Mouse (Mus musculus) liver, embryonic 15.5 days (tissue): ENCODE measurements around the gene Nbeal2. TPM values are rescaled to one million over a fixed set of nuclear protein-coding genes. Genes with fewer than 3 reads are reported as not detected.

Experiments
- ATAC-seq: fragments of 200-750 bp; cut with Nextera tagmentation; 2 replicates; pipeline ENCODE4 v1.8.0; 2017; ENCODE audit warnings: moderate number of reproducible peaks, mild to moderate bottlenecking, moderate library complexity; ENCODE audit not compliant: insufficient read depth
- H3K27ac ChIP-seq: fragments of 300-500 bp; sonication (generic); replicated peaks from 2 replicates; pipeline ENCODE4 v1.5.1; 2015; ENCODE audit warnings: mild to moderate bottlenecking, inconsistent platforms
- H3K27me3 ChIP-seq: fragments of 300-500 bp; sonication (generic); 2 replicates; pipeline ENCODE4 v1.6.1; 2015; ENCODE audit warnings: mild to moderate bottlenecking, inconsistent platforms
- H3K36me3 ChIP-seq: fragments of 300-500 bp; sonication (generic); replicated peaks from 2 replicates; pipeline ENCODE4 v1.6.1; 2015; ENCODE audit warnings: moderate library complexity, mild to moderate bottlenecking, inconsistent platforms
- H3K4me1 ChIP-seq: fragments of 300-500 bp; sonication (generic); replicated peaks from 2 replicates; pipeline ENCODE4 v1.6.1; 2015; ENCODE audit warnings: inconsistent platforms
- H3K4me2 ChIP-seq: fragments of 300-500 bp; sonication (generic); 2 replicates; pipeline ENCODE4 v1.6.1; 2015; ENCODE audit warnings: moderate library complexity, mild to moderate bottlenecking, inconsistent platforms
- H3K4me3 ChIP-seq: fragments of 300-500 bp; sonication (generic); replicated peaks from 2 replicates; pipeline ENCODE4 v1.5.1; 2015; ENCODE audit warnings: mild to moderate bottlenecking, inconsistent platforms
- H3K9ac ChIP-seq: fragments of 300-500 bp; sonication (generic); 2 replicates; pipeline ENCODE4 v1.6.1; 2015; ENCODE audit warnings: moderate library complexity, mild to moderate bottlenecking, inconsistent platforms
- H3K9me3 ChIP-seq: fragments of 300-500 bp; sonication (generic); replicated peaks from 2 replicates; pipeline ENCODE4 v1.6.1; 2016; ENCODE audit warnings: inconsistent platforms
- WGBS: fragments of 180-500 bp; shearing (Covaris S2); methylation state at CpG from one replicate; pipeline ENCODE4 v1.1.7; 2015; ENCODE audit warnings: mixed read lengths; ENCODE audit not compliant: insufficient replicate concordance; 5-methylcytosine and 5-hydroxymethylcytosine counted together
- polyA plus RNA-seq: library from polyadenylated mRNA; unstranded; fragments of >200 nt; fragmentation: Nextera tagmentation; extraction: Ambion mirVana; gene quantifications from 2 replicates; pipeline ENCODE4 v1.2.1, GENCODE M21; 2015

The Nbeal2 gene
- 1.8 and 2.4 TPM in 2 replicates for polyA plus RNA-seq

DNA sequence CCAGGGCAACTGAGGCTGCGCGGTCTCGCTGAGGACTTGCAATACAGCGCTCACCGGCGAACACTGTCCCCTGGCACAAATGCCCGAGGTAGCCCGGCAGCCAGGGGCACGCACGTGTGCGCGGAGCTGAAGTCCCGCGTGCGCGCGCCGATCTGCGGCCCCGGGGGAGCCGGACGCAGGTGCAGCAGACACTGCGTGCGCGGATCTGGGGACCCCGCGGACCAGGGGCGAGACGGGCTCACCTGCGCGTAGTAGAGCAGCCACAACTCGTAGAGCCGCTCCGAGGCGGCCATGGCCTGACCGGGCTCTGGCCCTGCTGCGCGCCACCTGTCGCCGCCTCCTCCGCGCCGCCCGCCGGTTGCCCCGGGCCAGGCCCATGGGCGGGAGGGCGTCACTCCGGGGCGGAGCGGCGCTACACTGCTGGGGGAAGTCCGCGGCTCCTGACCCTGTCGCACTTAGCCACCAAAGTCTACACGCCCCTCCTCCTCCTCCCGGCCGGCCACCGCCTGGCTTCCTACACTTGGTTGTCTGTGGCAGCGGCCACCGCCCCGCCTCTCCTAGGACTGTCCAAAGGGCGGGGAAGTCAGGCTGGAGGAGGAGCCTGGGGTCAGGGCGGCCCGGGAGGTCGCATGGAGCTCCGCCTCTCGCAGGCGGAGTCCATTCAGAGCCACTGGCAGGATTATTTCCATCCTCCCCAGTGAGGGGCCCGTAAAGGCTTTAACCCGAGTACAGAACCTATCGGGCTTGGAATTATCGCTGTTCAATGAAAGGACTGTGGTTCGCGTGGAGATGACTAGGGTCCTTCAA, at the start of gene Nbeal2:
Nbeal2 (minus strand) TSS at position 507 of the 807 bp plus-strand sequence.
- Histone ChIP-seq H3K36me3 (no peaks in the 10 kb centered on the region), H3K4me2 (peak within 1 kb of the TSS; percentile 99), H3K4me3 (peak within 1 kb of the TSS; percentile 73), H3K27me3 (peaks cover 43% of the 10 kb centered on the region), H3K9me3 (no peaks in the 10 kb centered on the region), H3K9ac (peak within 1 kb of the TSS; percentile 72), H3K27ac (peak within 1 kb of the TSS; percentile 68), H3K4me1 (peaks cover 61% of the 10 kb centered on the region)
- under 1% methylated on average over 73 of the region's 75 CpGs for WGBS
- ATAC-seq: peak; percentile 84

DNA sequence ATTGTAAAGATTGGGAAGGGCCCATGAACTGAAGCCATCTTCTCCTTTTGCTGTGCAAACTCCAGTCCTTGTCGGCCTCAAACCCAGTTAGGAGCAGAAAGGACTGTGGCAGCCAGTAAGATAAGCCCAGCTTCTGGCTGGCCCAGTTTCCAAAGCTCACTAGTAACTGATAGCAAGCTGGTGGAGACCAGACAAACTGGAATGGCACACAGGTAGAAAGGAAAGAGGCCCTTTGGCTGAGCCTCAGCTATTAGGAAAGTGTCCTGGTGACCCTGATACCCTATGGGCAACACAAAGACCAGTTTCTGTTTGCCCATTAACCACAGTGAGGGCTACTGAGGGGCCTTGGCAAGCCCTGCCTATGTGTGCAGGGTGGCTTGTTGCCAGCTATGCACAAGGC, 48.9 kb upstream of the Nbeal2 start:
- no peak overlapping the region for H3K9ac ChIP-seq
- no peak overlapping the region for H3K4me3 ChIP-seq
- 31% methylated on average over 1 of the region's 1 CpGs for WGBS
- 0 out of 2 replicates have a peak, but pooled peaks cover 6% of the 10 kb centered on the region for H3K36me3 ChIP-seq
- H3K27me3 ChIP-seq: no peaks in the 10 kb centered on the region
- peaks cover 41% of the 10 kb centered on the region for H3K4me1 ChIP-seq
- H3K9me3 ChIP-seq: no peaks in the 10 kb centered on the region
- no peak overlapping the region for H3K4me2 ChIP-seq
- ATAC-seq: no peak
- no peak overlapping the region for H3K27ac ChIP-seq

DNA sequence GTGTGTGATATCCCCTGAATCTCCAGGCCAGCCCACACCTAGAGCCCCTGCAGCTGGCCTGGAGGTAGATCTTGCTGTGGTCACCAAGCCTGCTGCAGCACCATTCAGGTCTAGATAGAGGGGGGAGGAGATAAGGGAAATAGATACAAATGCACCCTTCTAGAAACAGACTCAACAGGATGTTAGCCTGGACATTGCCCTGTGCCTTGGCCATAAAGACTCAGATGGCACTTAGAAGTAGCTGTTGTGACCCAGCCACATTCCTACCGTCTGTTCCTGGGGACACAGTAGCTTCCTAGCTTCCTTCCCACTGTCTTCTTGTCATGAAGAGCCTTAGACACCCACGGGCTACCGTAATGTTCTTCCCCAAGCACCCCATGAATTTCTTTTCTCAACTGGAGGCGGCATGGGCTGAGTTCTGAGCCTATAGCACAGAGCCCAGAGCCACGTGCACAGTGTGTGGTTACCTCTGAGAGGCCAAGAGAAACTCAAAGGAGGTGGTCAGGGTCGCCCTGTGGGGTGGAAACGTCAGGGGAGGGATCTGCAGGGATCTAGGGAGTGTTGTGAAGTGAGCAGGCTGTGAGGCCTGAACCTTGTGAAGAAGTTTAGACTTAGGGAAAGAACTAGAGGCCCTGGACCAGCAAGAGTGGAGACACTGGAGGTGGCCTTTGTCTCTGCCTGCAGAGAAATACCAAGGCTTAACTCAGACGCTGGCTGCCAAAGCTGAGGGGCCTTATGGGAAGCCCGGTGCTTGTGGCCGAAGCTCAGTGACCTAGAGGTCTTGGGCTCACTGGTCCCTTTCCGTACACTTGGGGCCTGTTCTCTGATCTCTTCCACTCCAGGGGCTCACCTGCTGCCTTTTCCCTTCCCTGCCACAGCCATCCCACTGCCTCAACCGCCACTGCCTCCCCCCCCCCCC, 47.4 kb upstream of the Nbeal2 start:
- 0 out of 2 replicates have a peak, but pooled peaks cover 6% of the 10 kb centered on the region for H3K36me3 ChIP-seq
- H3K4me2 ChIP-seq: no peak overlapping the region
- 74% methylated on average over 12 of the region's 12 CpGs for WGBS
- H3K9ac ChIP-seq: no peak overlapping the region
- H3K4me1 ChIP-seq: peaks cover 49% of the 10 kb centered on the region
- H3K27me3 ChIP-seq: no peaks in the 10 kb centered on the region
- H3K27ac ChIP-seq: no peak overlapping the region
- no peaks in the 10 kb centered on the region for H3K9me3 ChIP-seq
- H3K4me3 ChIP-seq: no peak overlapping the region
- no peak for ATAC-seq

DNA sequence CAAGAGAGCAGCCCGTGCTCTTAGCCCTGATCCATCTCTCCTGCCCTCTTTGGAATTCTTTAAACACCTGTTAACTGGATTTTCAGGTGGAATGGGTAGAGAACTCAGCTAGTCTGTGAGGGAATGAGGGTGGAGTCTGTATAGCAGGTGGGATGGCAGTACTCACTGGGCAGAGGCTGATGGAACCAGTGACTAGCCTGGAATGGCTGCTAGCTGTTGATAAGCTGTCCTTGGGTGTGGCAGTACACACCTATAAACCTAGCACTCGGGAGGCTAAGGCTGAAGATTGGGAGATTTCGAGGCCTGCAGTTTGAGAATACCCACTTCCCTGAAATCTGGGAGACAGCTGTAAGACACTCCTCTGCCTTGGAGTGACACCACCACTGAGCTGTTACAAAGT, 45.6 kb upstream of the Nbeal2 start:
- peak; percentile 96 for ATAC-seq
- peaks cover 12% of the 10 kb centered on the region for H3K36me3 ChIP-seq
- peak overlapping the region; percentile 41 for H3K4me2 ChIP-seq
- peaks cover 49% of the 10 kb centered on the region for H3K4me1 ChIP-seq
- WGBS: 32% methylated on average over 3 of the region's 3 CpGs
- H3K9me3 ChIP-seq: no peaks in the 10 kb centered on the region
- H3K27ac ChIP-seq: peak overlapping the region; percentile 72
- peak overlapping the region; percentile 0; the same call in 1 of the 2 replicates for H3K9ac ChIP-seq
- no peaks in the 10 kb centered on the region for H3K27me3 ChIP-seq
- no peak overlapping the region for H3K4me3 ChIP-seq

DNA sequence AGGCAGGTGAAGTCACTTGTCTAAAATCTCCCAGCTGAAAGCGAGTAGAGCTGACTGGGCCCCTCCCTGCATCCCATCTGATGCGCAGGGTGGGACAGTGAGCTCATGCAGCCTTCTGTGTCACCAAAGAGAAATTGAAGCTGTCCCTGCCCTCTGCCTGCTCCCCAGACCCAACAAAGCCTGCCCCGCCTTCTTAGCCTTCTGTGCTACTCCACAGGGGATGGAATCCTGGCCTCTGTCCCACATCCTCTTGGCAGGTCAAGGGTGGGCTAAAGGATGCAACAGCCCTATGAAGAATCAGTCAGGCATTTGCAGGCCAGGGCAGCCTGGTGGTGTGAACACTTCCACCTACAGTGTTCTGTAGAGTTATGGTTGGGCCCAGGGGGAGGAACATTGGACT, 43.5 kb upstream of the Nbeal2 start:
- Histone ChIP-seq H3K9me3 (no peaks in the 10 kb centered on the region), H3K4me1 (peaks cover 34% of the 10 kb centered on the region), H3K4me3 (no peak overlapping the region), H3K36me3 (peaks cover 18% of the 10 kb centered on the region), H3K9ac (no peak overlapping the region), H3K4me2 (no peak overlapping the region), H3K27ac (no peak overlapping the region), H3K27me3 (no peaks in the 10 kb centered on the region)
- 76% methylated on average over 3 of the region's 3 CpGs for WGBS
- no peak for ATAC-seq

DNA sequence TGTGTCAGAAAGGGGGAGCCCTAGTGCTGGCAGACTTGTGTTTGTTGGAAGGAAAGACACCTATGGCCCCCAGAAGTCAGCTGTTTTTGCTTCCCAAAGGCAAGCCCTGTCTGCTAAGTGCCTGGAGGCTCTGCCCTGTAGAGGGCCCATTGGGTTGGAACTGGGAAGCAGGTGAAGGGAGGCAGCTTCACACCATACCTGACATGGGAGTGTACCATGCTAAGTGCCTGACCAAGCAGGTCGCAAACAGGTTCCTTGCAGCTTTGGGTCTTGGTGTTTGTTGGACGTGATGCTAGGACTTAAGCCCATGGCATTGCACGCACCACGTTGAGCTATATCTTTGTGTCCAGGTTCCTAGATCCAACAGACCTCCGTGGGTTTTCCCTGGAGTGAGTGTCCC, 42.5 kb upstream of the Nbeal2 start:
- Histone ChIP-seq H3K9me3 (no peaks in the 10 kb centered on the region), H3K27ac (no peak overlapping the region), H3K36me3 (peaks cover 18% of the 10 kb centered on the region), H3K4me2 (no peak overlapping the region), H3K27me3 (no peaks in the 10 kb centered on the region), H3K4me3 (no peak overlapping the region), H3K9ac (no peak overlapping the region), H3K4me1 (peaks cover 34% of the 10 kb centered on the region)
- no peak for ATAC-seq
- 84% methylated on average over 5 of the region's 5 CpGs for WGBS

DNA sequence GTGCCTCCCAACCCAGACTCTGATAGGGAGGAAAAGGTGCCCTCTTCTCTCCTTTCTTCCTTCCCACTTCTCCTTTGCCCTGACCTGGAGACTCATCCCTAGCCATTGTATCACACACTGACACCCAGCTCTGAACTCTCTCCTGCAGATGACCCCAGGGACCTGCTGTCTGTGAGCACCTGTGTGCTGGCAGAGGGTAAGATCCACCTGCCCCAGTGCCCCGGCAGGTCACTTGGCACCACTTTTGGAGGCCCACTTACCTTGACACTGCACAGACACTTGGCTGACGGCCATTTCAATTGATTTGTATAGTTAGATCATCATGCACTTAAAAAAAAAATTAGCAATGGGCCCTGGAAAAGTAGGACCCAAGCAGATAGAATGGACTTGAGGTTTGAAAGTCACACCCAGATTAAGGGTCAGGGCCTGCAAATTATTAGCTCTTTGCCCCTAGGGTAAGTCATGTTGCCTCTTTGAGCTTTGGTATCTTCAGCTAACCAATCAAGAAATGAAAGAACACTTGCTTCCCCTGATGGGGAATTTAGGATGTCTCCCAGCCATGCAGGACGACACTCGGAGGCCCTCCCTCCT, 41.3 kb upstream of the Nbeal2 start:
- Histone ChIP-seq H3K4me1 (peaks cover 34% of the 10 kb centered on the region), H3K9ac (no peak overlapping the region), H3K4me2 (no peak overlapping the region), H3K27ac (no peak overlapping the region), H3K36me3 (peaks cover 18% of the 10 kb centered on the region), H3K4me3 (no peak overlapping the region), H3K27me3 (no peaks in the 10 kb centered on the region), H3K9me3 (no peaks in the 10 kb centered on the region)
- WGBS: 70% methylated on average over 4 of the region's 4 CpGs
- no peak for ATAC-seq

DNA sequence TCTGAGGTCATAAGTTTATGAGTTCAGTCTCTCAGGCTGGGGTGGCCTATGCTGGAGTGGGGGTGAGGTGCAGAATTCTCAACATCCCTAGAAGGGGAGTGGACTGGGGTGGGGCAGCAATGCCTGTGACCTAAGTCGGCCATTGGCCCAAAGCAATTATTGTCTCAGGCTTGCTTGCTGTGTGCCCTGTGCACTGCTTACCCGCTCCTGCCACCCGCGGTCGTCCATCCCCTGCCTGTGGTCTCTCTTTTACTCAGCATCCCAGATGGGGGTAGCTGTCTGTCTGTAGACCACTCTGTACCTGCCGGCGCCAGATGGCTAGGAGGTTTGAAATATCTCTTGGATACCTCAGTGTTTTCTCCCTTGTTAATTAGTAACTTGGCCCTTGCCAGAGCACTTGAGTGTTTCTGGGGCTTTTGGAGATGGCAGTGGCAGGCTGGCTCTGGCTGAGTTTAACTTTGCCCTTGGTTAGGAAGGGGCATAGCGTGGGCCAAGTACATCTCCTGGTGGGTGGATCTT, 35.4 kb upstream of the Nbeal2 start:
- 69% methylated on average over 8 of the region's 8 CpGs for WGBS
- Histone ChIP-seq H3K4me3 (no peak overlapping the region), H3K27ac (no peak overlapping the region), H3K9ac (no peak overlapping the region), H3K27me3 (no peaks in the 10 kb centered on the region), H3K4me1 (peaks cover 38% of the 10 kb centered on the region), H3K36me3 (peaks cover 6% of the 10 kb centered on the region), H3K9me3 (no peaks in the 10 kb centered on the region), H3K4me2 (peak overlapping the region; percentile 41)
- no peak for ATAC-seq

DNA sequence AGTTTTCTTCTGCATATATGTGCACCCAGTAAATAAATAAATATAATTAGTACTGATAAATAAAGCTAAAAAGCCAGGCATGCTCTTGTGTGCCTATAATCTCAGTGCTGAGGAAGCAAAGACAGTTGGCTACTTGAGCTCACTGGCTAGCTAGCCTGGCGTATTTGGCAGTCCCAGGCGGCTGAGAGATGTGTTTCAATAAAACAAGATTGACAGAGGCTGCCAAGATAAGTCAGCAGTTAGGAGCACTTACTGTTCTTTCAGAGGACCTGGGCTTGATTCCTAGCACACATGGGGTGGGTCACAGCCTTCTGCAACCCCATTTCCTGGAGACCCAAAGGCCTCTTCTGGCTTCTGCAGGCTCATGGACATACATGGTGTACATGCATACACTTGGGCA, 33.9 kb upstream of the Nbeal2 start:
- H3K9ac ChIP-seq: no peak overlapping the region
- no peak for ATAC-seq
- 67% methylated on average over 2 of the region's 2 CpGs for WGBS

DNA sequence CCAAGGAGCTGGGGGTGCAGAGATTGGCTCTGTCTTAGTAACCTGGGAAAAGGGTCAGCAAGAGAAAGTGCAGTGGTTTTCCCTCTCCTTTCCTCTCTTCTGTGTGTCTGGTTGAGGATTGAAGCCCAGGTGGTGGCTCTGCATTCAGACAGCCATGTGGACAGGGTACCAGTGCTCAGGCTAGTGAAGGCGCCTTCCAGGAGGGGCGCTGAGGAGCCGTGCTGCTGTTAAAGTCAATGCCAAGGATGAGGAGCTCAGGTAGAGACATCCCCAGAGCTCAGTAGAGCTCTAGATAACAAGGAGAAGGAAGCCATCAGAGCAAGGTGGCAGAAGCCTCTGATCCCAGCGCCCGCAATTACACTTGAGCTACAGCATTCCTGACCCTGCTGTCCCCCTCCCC, 33.1 kb upstream of the Nbeal2 start:
- no peak for ATAC-seq
- no peak overlapping the region for H3K27ac ChIP-seq
- no peaks in the 10 kb centered on the region for H3K27me3 ChIP-seq
- no peak overlapping the region for H3K4me3 ChIP-seq
- no peak overlapping the region for H3K4me2 ChIP-seq
- H3K4me1 ChIP-seq: peaks cover 58% of the 10 kb centered on the region
- WGBS: 69% methylated on average over 5 of the region's 5 CpGs
- no peaks in the 10 kb centered on the region for H3K36me3 ChIP-seq
- no peaks in the 10 kb centered on the region for H3K9me3 ChIP-seq
- no peak overlapping the region for H3K9ac ChIP-seq

More for the DNA sequence above, 33.9 kb upstream of the Nbeal2 start:
- no peak overlapping the region for H3K27ac ChIP-seq
- H3K9me3 ChIP-seq: no peaks in the 10 kb centered on the region
- H3K27me3 ChIP-seq: no peaks in the 10 kb centered on the region
- peaks cover 2% of the 10 kb centered on the region for H3K36me3 ChIP-seq
- H3K4me3 ChIP-seq: no peak overlapping the region
- peaks cover 52% of the 10 kb centered on the region for H3K4me1 ChIP-seq
- H3K4me2 ChIP-seq: no peak overlapping the region
